Mouse (Mus musculus) yolk sac, embryonic 10.5 days (tissue): ENCODE results near the gene Metrnl.

Experiments
- DNase-seq: peaks from one replicate; pipeline ENCODE4 v3.0.0-alpha.2; 2017; ENCODE audit warnings: low spot score

Metrnl gene

GRCm38 (mm10) chr11:121738616-121739015, 37.3 kb downstream of the Metrnl start:
- DNase-seq, result no peak

GRCm38 (mm10) chr11:121740906-121741305, 39.6 kb downstream of the Metrnl start:
- DNase-seq, result no peak

GRCm38 (mm10) chr11:121741433-121741832, 40.1 kb downstream of the Metrnl start:
- DNase-seq, result no peak

- DNase-seq, result no peak
Observed at GRCm38 (mm10) chr11:121743113-121743512, 41.8 kb downstream of the Metrnl start.

GRCm38 (mm10) chr11:121743915-121744628, 42.7 kb downstream of the Metrnl start:
- no peak for DNase-seq

- no peak for DNase-seq
Observed at GRCm38 (mm10) chr11:121746941-121747494, 45.7 kb downstream of the Metrnl start.

GRCm38 (mm10) chr11:121748003-121748684, 46.8 kb downstream of the Metrnl start:
- no peak for DNase-seq
